Mouse (Mus musculus): ENCODE results near the gene Dcaf15. TPM values are rescaled to one million over a fixed set of nuclear protein-coding genes. Genes with fewer than 3 reads are reported as not detected.

Gene Dcaf15
- polyA plus RNA-seq, 1 experiment from 2014 or later, result 19.2 TPM

DNA sequence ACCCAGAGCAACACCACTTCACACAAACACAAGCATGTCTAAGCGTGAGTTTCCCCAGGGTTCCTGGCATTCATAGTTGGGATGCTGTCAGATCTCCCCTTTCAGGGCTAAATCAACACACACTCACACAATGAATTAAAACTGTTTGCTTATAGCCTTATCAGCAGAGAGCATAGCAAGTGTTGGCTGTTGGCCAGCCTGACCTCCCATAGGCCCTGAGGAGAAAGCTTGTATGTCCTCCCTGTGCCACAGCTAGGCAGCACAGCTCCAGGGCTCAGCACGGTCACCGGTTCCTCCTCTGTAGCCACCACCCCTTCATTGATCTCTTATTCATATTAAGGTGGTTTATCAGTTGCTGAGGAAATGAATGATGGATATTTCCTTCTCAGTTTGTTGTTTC, 51.8 kb downstream of the Dcaf15 start:
- Histone ChIP-seq H3K27ac (no peak overlapping the region), H3K4me1 (replicated peaks) (peaks cover 11% of the 10 kb centered on the region), H3K36me3 (no peaks in the 10 kb centered on the region), H3K4me3 (no peak overlapping the region), H3K9me3 (no peaks in the 10 kb centered on the region), H3K27me3 (ENCODE audit: insufficient read depth, poor library complexity, severe bottlenecking) (0 out of 2 replicates have a peak, but pooled peaks cover 5% of the 10 kb centered on the region)
- DNase-seq (ENCODE audit: low spot score), result no peak
- 85% methylated on average over 3 of the region's 3 CpGs for WGBS

- Histone ChIP-seq H3K36me3 (no peaks in the 10 kb centered on the region), H3K9me3 (no peaks in the 10 kb centered on the region), H3K27ac (no peak overlapping the region), H3K4me3 (no peak overlapping the region), H3K27me3 (ENCODE audit: insufficient read depth, poor library complexity, severe bottlenecking) (peaks cover 43% of the 10 kb centered on the region), H3K4me1 (replicated peaks) (peaks cover 22% of the 10 kb centered on the region)
- DNase-seq (ENCODE audit: low spot score), result no peak
- WGBS, result 80% methylated on average over 5 of the region's 5 CpGs
These were observed 56.4 kb downstream of the Dcaf15 start for GRCm38 (mm10) chr8:84048171-84048570.

MicroRNAs within 50 kb of the gene (microRNA counts, 519-probe panel; counts per million panel counts)
- 1,255 counts per million, percentile 77 among the panel's probes with 10 or more counts for microRNA mmu-miR-709

Other genes with a start within 250 kb of the Dcaf15 start
- 10.9 and 15.4 TPM in 2 replicates for gene Adgrl1, start 204.7 kb downstream of the Dcaf15 start, polyA plus RNA-seq (2016; fragmentation: Nextera tagmentation; extraction: Ambion mirVana)
- gene Gm10644, start 149.6 kb downstream of the Dcaf15 start, polyA plus RNA-seq (2016; fragmentation: Nextera tagmentation; extraction: Ambion mirVana), result 1.1 and 1.5 TPM in 2 replicates
- 99.1 and 112 TPM in 2 replicates for gene Asf1b, start 149.3 kb downstream of the Dcaf15 start, polyA plus RNA-seq (2016; fragmentation: Nextera tagmentation; extraction: Ambion mirVana)
- gene Prkaca, start 131.8 kb downstream of the Dcaf15 start, polyA plus RNA-seq (2016; fragmentation: Nextera tagmentation; extraction: Ambion mirVana), result 170 and 194 TPM in 2 replicates
- gene Samd1, start 107.1 kb downstream of the Dcaf15 start, polyA plus RNA-seq (2016; fragmentation: Nextera tagmentation; extraction: Ambion mirVana), result 7.6 and 9.5 TPM in 2 replicates
- gene 1700067K01Rik, start 103.3 kb downstream of the Dcaf15 start, polyA plus RNA-seq (2016; fragmentation: Nextera tagmentation; extraction: Ambion mirVana), result 0.52 and 0.54 TPM in 2 replicates
- gene 2210011C24Rik, start 92.6 kb downstream of the Dcaf15 start, polyA plus RNA-seq (2016; fragmentation: Nextera tagmentation; extraction: Ambion mirVana), result 0.86 TPM in 1 of 2 replicates, not detected in the other
- gene Palm3, start 83.3 kb downstream of the Dcaf15 start, polyA plus RNA-seq (2016; fragmentation: Nextera tagmentation; extraction: Ambion mirVana), result 9.2 and 10.0 TPM in 2 replicates
- gene Il27ra, start 62.2 kb downstream of the Dcaf15 start, polyA plus RNA-seq (2016; fragmentation: Nextera tagmentation; extraction: Ambion mirVana), result 0.24 and 0.30 TPM in 2 replicates
- gene Rln3, start 59.8 kb downstream of the Dcaf15 start, polyA plus RNA-seq (2016; fragmentation: Nextera tagmentation; extraction: Ambion mirVana), result 0.69 TPM in 1 of 2 replicates, not detected in the other
- 1.5 and 1.8 TPM in 2 replicates for gene Gm10643, start 39.6 kb downstream of the Dcaf15 start, polyA plus RNA-seq (2016; fragmentation: Nextera tagmentation; extraction: Ambion mirVana)
- gene Rfx1, start 37.9 kb downstream of the Dcaf15 start, polyA plus RNA-seq (2016; fragmentation: Nextera tagmentation; extraction: Ambion mirVana), result 8.5 and 9.2 TPM in 2 replicates
- gene Podnl1, start 21.2 kb upstream of the Dcaf15 start, polyA plus RNA-seq (2016; fragmentation: Nextera tagmentation; extraction: Ambion mirVana), result 0.13 TPM in 1 of 2 replicates, not detected in the other
- gene Cc2d1a, start 43.2 kb upstream of the Dcaf15 start, polyA plus RNA-seq (2016; fragmentation: Nextera tagmentation; extraction: Ambion mirVana), result 18.2 and 19.0 TPM in 2 replicates
- 2.1 TPM in 2 replicates for gene 4930432K21Rik, start 43.3 kb upstream of the Dcaf15 start, polyA plus RNA-seq (2016; fragmentation: Nextera tagmentation; extraction: Ambion mirVana)
- 2.5 and 6.8 TPM in 2 replicates for gene Nanos3, start 80.4 kb upstream of the Dcaf15 start, polyA plus RNA-seq (2016; fragmentation: Nextera tagmentation; extraction: Ambion mirVana)
- gene Zswim4, start 132.3 kb upstream of the Dcaf15 start, polyA plus RNA-seq (2016; fragmentation: Nextera tagmentation; extraction: Ambion mirVana), result 36.9 and 53.5 TPM in 2 replicates
- gene D8Ertd738e, start 145.0 kb upstream of the Dcaf15 start, polyA plus RNA-seq (2016; fragmentation: Nextera tagmentation; extraction: Ambion mirVana), result 386 TPM in 2 replicates
- 65.3 and 72.1 TPM in 2 replicates for gene Mri1, start 152.6 kb upstream of the Dcaf15 start, polyA plus RNA-seq (2016; fragmentation: Nextera tagmentation; extraction: Ambion mirVana)
- gene Ccdc130, start 165.6 kb upstream of the Dcaf15 start, polyA plus RNA-seq (2016; fragmentation: Nextera tagmentation; extraction: Ambion mirVana), result 22.2 and 27.2 TPM in 2 replicates

Measured in hindbrain, embryonic 10.5 days (tissue).